Mouse (Mus musculus) cerebellum, adult 9-10 months (tissue): Measurements from ENCODE around the gene Rnf145.
A peak's percentile ranks its signal among the peaks of the same experiment; 100 is the strongest.

Experiments used
- DNase-seq: peaks from one replicate; pipeline ENCODE4 v3.0.0; 2022

Gene Rnf145

DNA sequence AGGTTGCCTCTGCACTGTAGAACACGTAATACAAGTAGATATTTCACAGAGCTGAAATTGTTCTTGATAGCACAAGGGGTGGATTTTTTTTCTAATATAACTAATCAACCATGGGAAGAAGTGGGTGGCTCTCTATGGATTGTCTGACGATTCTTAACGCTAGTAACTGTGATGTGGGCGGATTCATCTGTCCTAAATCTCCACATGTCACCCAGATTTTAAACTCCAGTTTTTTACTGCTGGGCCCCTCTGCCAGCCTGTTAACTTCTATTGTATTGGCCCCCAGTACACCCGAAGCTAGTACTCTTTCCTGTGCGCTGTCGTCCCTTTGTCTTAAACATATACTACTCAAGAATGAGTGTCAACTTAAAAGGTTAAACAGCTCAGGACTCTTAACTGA is 8.4 kb upstream of the Rnf145 start:
- no peak for DNase-seq

DNA sequence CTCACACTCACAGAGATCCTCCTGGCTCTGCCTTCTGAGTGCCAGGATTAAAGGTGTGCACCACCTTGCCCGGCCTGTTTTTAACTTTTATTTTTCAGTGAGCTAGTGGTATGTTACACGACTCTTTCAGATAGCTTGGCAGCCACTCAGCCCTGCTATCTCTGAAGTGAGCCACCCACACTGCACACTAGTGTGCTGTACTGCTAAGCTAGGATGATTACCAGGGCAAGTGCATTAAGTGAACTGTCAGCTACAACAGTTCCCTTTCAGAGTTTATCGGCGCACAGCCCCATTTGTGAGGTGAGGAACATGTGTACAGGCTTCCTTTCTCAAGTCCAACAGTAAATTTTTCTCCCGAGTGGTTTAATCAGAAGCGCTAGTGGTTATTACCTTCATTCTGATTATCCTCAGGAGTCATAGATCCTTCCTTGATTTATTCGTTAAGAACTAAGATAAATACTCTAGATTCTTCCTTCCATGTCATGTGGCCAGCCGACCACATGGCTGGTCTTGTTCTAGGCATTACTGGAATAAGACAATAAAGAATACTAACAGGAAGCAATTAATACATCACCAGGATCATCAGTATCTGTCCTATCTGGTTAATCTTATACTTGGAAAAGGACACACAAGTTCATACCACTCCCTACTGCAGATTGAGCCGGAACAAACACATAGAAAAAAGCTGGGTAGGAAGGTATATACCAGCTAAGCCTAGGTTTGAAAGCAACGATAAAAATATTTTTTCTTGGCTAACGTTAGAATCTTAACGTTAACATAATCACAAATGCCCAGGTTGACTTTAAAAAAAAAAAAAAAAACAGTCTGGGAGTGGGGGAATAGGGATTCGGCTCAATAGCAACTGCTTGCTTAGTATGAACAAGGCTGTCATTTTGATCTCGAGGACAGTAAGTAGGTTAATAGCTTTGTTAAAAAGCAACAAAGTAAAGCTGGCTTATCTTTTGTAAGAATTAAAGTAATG is 6.4 kb upstream of the Rnf145 start:
- DNase-seq: no peak

DNA sequence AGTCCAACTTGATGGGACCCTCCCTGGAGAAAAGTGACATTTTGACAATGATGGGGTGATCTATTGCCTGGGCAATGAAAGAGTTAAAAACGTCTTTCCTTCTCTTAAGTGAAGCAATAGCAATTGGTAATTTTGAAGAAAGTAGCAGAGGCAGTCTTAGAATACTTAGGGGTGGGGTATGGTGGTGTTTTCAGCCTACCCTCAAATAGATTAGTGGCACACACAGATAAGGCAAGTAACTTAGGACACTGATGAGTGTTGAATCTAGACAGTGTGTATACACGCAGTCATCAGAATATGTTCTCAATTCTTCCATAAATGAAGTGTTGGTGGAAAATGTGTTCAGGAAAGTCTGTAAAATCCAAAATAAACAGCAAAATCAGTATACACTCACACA is 5.7 kb upstream of the Rnf145 start:
- no peak for DNase-seq

DNA sequence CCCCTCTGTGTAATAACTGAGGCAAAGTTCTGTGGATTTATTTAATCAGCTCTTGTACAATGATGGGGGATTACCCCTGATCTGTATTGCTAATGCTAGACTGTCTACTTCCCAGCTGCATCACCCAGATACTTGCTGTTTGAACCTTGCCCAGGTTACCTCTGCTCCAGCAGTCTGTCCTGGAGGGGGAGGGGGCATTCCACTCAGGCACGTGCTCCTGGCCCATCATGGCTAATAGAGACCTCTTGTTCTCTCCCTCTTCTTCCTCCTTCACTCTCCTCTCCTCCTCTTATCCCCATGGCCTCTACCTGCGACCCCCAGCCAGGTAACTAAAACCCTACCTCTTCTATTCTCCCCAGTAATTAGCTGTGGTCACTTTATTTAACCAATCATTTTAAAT is 4.1 kb upstream of the Rnf145 start:
- DNase-seq: peak; percentile 4

DNA sequence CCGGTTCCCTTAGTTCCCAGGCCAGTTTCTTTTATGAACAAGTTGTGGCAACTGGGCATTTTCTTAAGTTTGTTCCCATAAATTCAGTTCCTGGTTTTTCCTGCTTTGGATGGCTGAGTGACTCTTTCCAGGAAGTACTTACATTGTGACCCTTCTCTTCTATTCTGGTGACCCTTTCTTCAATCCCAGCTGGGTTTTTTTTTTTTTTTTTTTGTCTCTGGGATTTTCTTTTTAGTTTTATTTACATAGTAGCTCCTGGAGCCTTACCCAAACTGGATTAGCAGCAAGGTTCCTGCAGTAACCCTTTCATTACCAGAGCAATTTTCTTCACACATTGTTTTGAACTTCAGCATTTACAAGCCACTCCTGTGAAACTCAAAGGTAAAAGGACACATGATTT is 2.4 kb upstream of the Rnf145 start:
- peak; percentile 13 for DNase-seq

DNA sequence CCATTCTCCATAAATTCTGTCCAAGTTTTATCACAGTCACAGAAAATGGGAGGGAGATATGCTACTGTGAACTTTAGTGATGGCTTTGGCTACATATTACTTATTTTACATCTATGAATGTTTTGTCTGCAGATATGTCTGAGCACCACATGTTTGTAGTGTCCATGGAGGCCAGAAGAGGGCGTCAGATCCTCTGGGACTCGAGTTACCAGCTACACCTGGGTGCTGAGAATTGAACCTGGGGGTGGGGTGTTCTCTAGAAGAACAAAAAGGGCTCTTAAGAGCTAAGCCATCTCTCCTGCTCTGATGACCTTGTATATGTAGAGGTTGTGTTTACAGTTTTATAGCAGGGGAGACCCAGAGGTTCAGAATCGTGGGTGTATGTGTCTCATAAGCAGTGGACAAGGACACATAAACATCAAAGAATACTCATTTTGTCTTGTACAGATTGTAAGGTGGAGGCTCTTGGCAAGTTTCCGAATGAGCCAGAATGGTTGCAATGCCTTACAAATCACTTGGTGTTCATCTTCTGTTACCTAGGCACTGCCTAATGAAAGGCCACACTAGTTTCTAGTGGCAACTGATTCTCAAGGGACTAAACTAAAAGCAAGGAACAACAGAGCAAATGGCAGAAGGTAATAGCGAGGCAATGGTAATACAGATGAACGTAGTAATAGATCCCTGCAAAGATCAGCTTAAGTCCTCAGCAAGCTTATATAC is 1.0 kb upstream of the Rnf145 start:
- DNase-seq: peak; percentile 57

DNA sequence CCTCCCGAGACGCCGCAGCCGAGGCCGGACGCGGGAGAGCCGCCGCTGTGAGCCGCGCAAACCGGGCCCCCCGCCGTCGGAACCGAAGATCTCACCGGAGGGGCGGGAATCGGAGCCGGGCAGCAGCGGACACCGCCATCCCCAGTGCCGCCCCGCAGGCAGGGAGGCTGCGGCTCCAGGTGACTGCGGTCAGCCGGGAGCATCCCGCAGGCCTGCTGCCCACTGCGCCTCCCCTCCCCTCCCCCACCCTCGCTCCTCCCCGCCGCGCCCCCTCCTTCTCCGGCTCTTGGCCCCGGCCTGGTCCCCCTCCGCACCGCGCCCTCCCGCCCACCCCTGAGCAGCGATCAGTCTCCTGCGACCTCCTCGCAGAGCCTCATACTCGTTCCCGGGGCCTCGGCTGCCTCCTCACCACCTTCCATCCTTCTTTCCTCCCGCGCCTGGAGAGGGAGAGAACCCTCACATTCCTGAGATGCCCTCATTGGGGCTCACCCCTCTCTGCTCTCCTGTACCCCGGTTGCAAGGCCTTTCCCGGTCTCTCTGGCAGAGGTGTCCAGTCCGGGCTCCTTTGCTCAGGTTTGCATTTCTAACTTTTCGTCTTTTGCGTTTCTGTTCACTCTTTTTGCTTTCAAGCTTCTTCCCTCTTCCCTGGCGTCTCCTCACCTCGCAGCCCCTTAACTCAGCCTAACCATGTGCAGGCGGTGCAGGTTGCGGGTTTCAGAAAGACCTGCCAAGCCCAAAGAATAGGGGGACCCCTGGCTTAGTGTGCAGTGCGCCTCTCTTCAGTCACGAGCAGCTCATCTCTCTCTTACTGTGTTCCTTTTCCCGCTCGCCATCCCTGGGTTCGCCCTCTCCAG is 559 bp downstream of the Rnf145 start:
- DNase-seq: peak; percentile 58

DNA sequence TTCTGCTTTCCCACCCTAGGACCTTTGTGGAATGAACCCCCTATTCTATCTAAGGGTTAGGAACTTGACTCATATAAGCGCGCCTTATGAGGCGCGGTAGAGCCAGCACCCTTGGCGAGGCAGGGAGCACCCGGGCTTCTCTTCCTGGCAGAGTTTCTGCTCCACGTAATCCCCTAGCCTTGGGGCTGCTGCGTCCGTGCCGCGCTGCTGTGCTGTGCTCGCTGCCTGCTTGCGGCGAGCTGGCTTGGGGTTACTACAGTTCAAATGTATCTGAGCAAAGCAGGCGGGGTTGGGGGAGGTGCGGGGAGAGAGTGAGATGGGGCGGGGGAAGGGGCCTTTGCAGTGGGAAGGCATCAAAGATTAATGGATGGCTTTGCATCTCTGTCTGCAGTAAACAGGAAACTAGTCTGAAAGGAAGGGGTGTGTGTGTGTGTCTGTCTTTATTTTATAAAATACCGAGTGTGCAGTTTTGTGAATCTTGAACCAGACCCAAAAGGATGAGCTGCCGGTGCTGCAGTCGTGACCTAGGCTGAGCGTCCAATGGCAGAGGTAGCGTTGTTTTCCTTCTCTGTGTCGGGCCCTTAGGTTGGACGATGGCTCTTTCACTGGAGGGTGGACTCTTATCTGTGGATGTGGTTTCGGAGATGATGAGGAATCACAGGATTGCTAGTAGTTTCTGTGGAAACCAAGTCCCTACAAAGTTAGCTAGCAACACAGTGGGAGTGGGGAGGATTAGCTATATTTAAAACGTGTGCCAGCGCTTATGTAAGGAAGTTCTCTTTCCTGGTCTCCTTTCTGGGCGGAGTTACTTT is 1.4 kb downstream of the Rnf145 start:
- DNase-seq: peak; percentile 81

DNA sequence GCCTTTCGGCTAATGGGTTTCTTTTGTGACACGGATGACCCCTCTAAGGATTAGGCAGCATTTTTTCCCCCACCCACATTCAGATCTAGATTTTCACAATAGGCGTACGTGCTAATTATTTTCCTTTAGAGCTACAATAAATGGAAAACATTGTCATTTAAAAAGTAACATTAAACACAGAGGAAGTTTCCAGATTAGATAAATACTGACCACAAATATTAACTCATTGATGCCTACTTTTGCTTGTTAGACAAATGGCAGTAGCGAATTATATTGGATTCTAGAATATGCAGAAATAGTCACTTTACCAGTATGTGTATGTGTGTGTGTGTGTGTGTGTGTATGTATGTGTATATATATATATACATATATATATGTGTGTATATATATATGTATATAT is 3.8 kb downstream of the Rnf145 start:
- DNase-seq: peak; percentile 2

DNA sequence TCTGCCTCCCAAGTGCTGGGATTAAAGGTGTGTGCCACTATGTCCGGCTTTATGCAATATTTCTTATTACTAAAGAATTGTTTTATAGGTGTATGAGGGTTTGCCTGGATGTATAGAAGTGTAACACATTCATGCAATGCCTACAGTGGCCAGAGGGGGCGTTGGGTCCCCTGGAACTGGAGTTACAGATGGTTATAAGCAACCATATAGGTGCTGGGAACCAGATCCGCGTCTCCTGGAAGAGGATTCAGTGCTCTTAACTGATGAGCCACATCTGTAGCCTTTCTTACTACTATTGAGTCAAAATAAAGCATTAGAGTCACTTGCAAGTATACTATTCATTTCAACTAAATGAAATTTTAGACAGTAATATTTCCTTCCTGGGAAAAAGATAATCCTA is 7.0 kb downstream of the Rnf145 start:
- peak; percentile 40 for DNase-seq

DNA sequence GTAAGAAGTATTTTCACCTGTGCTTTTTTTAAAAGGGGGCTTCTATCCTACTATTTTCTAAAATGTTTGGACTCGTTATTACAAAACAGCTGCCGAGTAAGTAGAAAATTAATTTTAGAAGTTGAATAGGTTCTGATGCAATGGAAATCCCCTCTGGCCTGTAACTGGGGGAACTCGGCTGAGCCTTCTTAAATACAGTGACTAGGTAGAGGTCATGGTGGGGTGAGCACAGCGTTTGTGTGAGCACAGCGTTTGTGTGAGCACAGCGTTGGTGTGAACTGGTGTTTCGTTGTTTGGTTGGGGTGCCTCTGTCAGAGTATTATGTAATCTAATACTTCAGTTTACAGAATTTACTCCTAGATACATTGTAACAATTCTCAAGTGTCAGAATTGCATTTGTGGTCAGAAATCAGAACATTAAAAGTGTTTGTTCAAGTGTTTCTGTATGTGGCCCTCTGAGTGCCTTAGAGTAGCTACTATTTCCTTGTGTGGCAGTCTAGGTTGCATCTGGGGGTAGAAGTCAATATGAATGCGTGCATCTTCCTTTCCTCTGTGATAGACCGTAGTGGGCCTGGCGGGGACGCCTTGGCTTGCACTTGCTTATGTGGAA is 8.0 kb downstream of the Rnf145 start:
- peak; percentile 22 for DNase-seq

DNA sequence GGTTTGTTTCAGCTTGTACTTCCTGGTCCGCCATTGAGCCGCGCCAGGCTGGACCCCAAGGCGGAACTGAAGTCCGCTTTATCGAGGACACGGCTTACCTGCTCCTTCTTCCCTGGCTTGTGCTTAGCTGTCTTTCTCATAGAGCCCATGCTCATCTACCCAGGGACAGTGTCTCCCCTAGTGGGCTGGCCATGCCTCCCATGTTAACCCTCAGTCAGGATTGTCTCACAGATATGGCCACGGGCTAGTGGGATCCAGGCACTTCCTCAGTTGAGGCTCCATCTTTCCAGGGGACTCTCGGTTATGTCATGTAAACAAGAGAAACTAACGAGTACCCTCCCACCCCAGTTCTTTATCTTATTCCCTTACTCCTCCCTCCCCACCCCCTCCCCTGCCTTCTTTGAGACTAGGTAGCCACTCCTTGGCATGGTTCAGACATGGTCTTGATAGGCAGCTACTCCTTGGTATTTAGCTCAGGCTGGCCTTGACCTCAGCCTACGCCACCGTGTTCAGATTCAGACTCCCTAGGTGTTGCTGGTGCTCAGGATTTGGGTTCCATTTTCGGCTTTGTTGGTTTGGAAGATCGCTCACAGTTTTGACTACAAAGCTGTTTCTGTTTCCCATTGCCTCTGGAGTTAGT is 9.9 kb downstream of the Rnf145 start:
- DNase-seq: peak; percentile 20

DNA sequence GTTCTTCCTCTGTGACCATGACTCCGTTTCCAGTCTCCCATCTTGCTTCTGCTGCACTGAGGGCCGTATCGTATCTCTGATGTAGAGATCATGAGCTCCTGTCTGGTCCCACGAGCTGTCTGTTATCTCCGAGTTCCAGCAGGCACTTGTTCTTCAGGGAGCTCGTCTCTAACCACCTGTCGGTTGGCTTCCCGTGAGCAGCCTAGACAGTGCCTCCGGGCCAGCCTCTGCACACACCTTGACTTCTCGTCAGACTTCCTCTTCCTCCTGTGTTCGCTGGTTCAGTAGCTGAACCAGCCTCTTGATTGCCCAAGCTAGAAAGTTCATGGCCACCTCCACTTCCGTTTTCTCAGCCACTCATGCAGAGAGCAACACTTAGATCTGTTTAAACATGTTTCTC is 10.4 kb downstream of the Rnf145 start:
- DNase-seq: peak; percentile 25

DNA sequence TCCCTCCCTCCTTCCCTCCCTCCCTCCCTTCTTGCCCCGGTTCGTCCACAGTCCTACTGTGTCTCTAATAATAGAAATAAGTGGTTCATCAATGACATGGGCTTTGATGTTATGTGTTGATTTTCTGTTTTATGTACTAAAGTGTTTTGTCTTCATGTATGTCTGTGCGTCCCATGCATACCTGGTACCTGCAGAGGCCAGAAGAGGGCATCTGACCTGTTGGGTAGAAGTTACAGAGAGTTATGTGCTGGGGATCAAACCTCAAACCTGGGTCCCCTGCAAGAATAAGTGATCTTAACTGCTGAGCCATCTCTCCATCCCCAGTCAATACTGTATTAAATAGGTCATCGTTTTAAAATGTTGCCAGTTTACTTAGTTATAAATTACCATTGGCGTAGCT is 11.0 kb downstream of the Rnf145 start:
- DNase-seq: no peak

DNA sequence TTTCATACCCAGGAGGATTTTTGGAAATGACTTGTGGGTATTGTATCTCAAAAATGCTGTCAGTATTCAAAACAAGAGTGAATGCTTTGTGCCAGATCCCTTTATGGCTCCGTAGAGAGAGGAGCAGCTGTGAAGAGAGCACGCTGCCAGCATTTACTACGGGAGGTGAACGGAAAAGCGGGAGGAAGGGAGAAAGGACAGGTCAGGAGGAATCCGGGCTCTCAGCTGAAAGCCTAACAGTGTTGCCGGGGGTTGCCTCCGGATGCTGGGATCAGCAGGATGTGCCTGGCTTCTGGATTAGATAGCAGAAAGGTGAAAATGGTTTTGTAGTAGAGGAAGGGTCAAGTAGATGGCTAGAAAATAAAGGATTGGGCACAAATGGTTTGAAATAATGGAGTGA is 11.6 kb downstream of the Rnf145 start:
- DNase-seq: peak; percentile 77

DNA sequence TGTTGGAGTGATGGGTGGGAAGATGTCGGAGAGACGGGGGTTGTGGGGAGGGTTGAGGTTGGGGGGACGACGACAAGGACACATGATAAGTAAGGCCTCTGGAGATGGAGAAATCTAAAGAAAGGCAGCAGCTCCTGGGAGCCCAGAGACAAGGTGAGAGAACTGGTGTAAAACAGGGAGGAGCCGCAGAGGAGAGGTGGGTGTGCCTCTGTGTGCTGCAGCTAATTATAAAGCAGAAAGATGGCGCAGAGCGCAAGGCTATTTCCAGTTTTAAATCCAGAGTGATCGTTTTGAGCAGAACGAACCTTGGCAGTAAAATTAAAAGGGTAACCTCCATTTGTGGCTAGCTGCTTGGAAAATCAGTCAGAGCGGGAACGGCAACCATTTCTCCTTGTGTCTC is 12.1 kb downstream of the Rnf145 start:
- DNase-seq: no peak

DNA sequence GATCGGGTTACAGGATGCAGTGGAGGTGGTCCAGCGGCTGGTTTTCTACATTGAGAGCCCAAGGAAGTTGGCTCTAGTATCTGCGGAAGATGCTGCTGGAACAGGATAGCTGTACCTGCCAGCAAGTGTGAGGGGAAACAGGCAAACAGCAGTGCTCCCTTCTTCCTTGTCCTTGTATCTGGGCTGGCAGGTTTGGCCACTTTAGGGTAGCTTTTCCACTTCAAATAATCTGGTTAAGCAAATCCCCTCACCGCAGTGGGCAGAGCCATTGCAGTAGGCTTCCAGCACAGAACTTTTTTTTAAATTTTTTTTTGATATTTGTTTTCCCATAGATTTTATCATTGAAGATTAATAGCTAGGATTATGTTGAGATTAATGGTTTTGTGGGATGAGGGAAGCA is 12.9 kb downstream of the Rnf145 start:
- DNase-seq: no peak

DNA sequence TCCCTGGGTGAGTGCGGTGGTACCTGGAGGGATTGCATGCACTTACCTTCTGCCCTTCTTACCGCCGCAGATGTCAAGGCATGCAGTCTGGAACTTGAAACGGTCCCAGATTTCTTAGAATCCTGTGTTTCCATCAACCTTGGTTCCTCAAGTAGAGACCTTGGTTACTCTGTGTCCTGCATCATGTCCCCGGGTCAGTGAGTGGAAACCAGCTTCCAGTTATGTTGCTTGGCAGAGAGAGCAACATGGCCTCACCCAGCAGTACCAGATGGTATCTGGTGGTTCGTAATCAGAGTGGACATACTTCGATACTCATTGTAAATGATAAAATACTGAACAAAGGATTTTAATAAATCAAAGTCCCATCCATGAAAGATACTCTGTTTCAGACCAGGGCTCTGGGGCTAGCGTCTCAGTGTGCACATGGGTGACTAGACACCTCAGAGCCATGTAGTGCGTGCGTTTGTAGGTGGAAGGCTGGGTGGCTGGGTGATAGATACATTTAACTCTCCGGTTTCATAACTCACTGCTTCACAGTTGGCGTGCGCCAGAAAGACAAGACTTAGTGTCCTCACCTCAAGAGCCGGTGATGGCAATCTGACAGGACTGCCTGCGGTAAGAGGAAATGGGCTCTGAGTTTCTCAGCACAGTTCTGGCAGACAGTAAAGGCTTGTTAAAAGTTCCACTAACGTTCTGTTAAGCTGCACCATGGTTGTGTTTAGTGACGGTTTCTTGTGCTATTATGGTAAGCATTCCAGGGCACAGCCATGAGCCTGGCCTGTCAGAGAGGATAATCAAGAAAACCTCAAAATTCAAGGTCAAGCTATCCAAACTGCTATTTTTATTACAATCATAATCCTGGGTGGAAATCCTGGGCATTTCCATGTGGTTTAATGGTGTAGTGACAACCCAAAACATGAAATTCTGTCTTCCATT is 14.3 kb downstream of the Rnf145 start:
- DNase-seq: peak; percentile 87

DNA sequence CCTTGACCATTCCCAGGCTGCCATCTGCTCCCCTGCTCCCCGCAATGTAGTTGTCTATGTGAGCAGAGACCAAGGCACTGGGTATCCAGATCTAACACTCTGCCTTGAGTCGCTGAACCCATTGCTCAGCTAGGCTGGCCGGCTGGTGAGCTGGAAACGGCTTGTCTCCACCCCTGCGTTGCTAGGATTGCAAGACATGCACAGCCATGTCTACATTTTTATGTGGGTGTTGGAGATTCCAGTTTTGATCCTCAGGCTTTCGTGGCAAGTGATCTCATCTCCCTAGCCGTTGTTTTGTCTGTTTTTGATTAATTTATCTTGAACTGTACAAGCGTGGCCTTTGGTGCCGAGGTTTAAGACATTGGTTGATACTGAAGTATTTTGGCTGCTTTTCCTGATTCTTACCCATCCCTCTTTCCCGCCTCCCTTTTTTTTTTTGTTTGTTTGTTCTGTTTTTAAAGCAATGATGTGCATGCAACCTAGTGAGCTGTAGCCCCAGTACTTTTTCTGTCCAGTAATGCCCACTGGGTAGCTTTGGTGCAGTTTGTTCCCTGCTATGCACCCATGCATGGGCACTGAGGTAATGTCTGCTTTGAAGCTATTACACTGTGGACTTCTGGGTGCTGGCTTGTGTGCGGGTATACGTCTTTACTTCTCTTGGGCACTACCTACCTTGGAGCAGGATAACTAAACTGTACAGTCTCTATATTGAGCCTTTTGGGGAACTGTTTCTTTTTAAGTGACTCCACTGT is 16.4 kb downstream of the Rnf145 start:
- no peak for DNase-seq
